Mouse (Mus musculus) hindbrain, embryonic 13.5 days (tissue): ENCODE data around the gene Smg9. TPM values are rescaled to one million over a fixed set of nuclear protein-coding genes. Genes with fewer than 3 reads are reported as not detected.

Source experiments
- ATAC-seq: fragments of 200-750 bp; cut with Nextera tagmentation; 2 replicates; pipeline ENCODE4 v1.8.0; 2017; ENCODE audit warnings: moderate TSS enrichment; ENCODE audit not compliant: low FRiP score
- H3K27ac ChIP-seq: fragments of 300-500 bp; sonication (generic); 2 replicates; pipeline ENCODE4 v1.5.1; 2015; ENCODE audit warnings: inconsistent platforms, mild to moderate bottlenecking, moderate library complexity
- H3K27me3 ChIP-seq: fragments of 300-500 bp; sonication (generic); 2 replicates; pipeline ENCODE4 v1.6.1; 2015; ENCODE audit warnings: mild to moderate bottlenecking, inconsistent platforms
- H3K36me3 ChIP-seq: fragments of 300-500 bp; sonication (generic); 2 replicates; pipeline ENCODE4 v1.6.1; 2015; ENCODE audit warnings: mild to moderate bottlenecking, inconsistent platforms
- H3K4me1 ChIP-seq: fragments of 300-500 bp; sonication (generic); replicated peaks from 2 replicates; pipeline ENCODE4 v1.6.1; 2015; ENCODE audit warnings: inconsistent platforms
- H3K4me2 ChIP-seq: fragments of 300-500 bp; sonication (generic); 2 replicates; pipeline ENCODE4 v1.6.1; 2015; ENCODE audit warnings: inconsistent platforms, mild to moderate bottlenecking, moderate library complexity
- H3K4me3 ChIP-seq: fragments of 300-500 bp; sonication (generic); 2 replicates; pipeline ENCODE4 v1.5.1; 2015; ENCODE audit warnings: mild to moderate bottlenecking, inconsistent platforms
- H3K9ac ChIP-seq: fragments of 300-500 bp; sonication (generic); 2 replicates; pipeline ENCODE4 v1.6.1; 2015; ENCODE audit warnings: mild to moderate bottlenecking, inconsistent platforms
- H3K9me3 ChIP-seq: fragments of 300-500 bp; sonication (generic); 2 replicates; pipeline ENCODE4 v1.6.1; 2016; ENCODE audit warnings: inconsistent platforms
- WGBS: fragments of 180-500 bp; shearing (Covaris S2); methylation state at CpG from one replicate; pipeline ENCODE4 v1.1.7; 2015; 5-methylcytosine and 5-hydroxymethylcytosine counted together
- polyA plus RNA-seq: library from polyadenylated mRNA; unstranded; fragments of >200 nt; fragmentation: Nextera tagmentation; extraction: Ambion mirVana; gene quantifications from 2 replicates; pipeline ENCODE4 v1.2.1, GENCODE M21; 2015

Gene Smg9
- polyA plus RNA-seq, 1 experiment from 2014 or later = 31.3 TPM

DNA sequence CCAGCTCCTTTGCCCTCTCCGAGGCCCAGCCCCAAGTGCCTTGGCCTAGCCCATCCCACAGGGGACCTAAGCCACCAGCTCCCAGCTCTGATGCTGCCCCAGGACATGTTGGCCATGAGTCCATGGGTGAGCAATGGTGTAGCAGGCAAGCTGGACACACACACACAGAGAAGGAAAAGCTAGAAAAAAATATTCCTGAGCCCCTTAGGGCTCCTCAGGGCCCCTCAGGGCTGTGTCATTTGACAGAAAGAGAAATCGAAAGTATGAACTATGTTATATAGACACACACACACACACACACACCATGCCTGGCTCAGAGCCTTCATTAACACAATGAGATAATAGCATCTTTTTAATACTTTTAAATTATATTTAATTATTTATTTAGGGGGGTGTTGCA is 19.0 kb upstream of the Smg9 start:
- no peak overlapping the region for H3K27ac ChIP-seq
- H3K27me3 ChIP-seq = peaks cover 25% of the 10 kb centered on the region
- no peak overlapping the region for H3K4me2 ChIP-seq
- no peaks in the 10 kb centered on the region for H3K36me3 ChIP-seq
- no peak for ATAC-seq
- H3K4me1 ChIP-seq = peaks cover 13% of the 10 kb centered on the region
- no peak overlapping the region for H3K9ac ChIP-seq
- H3K4me3 ChIP-seq = no peak overlapping the region
- 77% methylated on average over 2 of the region's 2 CpGs for WGBS
- H3K9me3 ChIP-seq = no peaks in the 10 kb centered on the region

DNA sequence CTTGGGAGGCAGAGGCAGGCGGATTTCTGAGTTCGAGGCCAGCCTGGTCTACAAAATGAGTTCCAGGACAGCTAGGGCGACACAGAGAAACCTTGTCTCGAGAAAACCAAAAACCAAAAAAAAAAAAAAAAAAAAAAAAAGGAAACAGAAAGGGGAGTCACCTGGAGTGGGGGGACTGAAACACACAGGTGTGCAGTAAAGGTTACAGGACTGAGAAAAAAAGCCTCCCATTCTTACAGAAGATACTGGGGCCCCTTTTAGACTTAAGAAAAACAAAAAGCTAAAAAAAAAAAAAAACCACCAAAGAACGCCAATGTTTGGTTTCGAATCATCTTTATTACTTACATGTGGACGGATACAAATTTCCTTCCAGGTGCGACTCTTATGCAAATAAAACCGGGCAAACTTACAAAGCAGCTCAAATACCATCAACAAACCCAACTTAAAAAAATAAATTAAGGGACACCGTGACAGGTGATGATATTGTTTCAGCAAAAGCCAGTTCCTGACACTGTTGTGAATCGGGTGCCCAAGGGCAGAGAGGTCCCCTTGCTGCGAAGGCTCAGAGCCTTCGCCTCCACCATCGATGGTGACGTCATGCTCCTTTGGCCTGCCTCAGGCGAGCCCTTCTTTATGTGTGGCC is 16.6 kb upstream of the Smg9 start:
- H3K4me2 ChIP-seq = no peak overlapping the region

GRCm38 (mm10) chr7:24384070-24384469 is 15.3 kb upstream of the Smg9 start:
- Histone ChIP-seq H3K27ac (no peak overlapping the region), H3K4me1 (no peaks in the 10 kb centered on the region), H3K27me3 (peaks cover 15% of the 10 kb centered on the region; the same call in 1 of the 2 replicates), H3K9me3 (no peaks in the 10 kb centered on the region), H3K9ac (no peak overlapping the region), H3K4me2 (no peak overlapping the region), H3K36me3 (no peaks in the 10 kb centered on the region), H3K4me3 (no peak overlapping the region)
- 72% methylated on average over 6 of the region's 6 CpGs for WGBS
- no peak for ATAC-seq

More for the DNA sequence above, 16.6 kb upstream of the Smg9 start:
- Histone ChIP-seq H3K4me1 (peaks cover 3% of the 10 kb centered on the region; the same call in 1 of the 2 replicates), H3K9me3 (no peaks in the 10 kb centered on the region), H3K4me3 (no peak overlapping the region), H3K9ac (no peak overlapping the region), H3K27ac (no peak overlapping the region), H3K27me3 (peaks cover 12% of the 10 kb centered on the region; the same call in 1 of the 2 replicates), H3K36me3 (no peaks in the 10 kb centered on the region)
- 84% methylated on average over 16 of the region's 16 CpGs for WGBS
- ATAC-seq = no peak

DNA sequence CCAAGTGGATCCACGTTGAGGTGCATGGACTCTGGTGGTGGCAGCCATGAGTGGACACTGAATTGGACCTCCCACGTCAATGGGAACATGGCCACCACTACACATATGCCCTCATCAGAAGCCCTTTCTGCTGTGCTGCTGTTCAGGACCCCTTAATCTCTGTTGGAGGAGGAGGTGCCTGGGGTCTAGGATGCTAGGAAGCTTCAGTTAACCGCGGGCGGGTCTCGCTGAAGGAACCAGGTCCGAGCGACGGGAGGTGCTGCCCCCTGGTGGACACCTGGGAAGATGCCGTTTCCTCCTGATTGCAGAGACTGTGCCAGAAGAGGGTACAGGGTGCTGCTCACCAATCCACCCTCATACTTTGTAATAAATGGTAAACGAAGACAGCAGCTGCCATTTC is 14.6 kb upstream of the Smg9 start:
- peaks cover 4% of the 10 kb centered on the region; the same call in 1 of the 2 replicates for H3K4me1 ChIP-seq
- 0 out of 2 replicates have a peak overlapping the region, but pooled peaks have one; percentile 11 for H3K4me3 ChIP-seq

GRCm38 (mm10) chr7:24387059-24387556 is 12.3 kb upstream of the Smg9 start:
- Histone ChIP-seq H3K27me3 (peaks cover 12% of the 10 kb centered on the region; the same call in 1 of the 2 replicates), H3K9me3 (no peaks in the 10 kb centered on the region), H3K27ac (no peak overlapping the region), H3K4me3 (no peak overlapping the region), H3K4me2 (no peak overlapping the region), H3K9ac (0 out of 2 replicates have a peak overlapping the region, but pooled peaks have one; percentile 39), H3K4me1 (peaks cover 17% of the 10 kb centered on the region), H3K36me3 (no peaks in the 10 kb centered on the region)
- WGBS = 87% methylated on average over 10 of the region's 10 CpGs
- no peak for ATAC-seq

More for the DNA sequence above, 14.6 kb upstream of the Smg9 start:
- Histone ChIP-seq H3K36me3 (no peaks in the 10 kb centered on the region), H3K9me3 (no peaks in the 10 kb centered on the region), H3K9ac (no peak overlapping the region), H3K27me3 (peaks cover 15% of the 10 kb centered on the region; the same call in 1 of the 2 replicates), H3K27ac (no peak overlapping the region), H3K4me2 (peak overlapping the region; percentile 37)
- 9% methylated on average over 11 of the region's 11 CpGs for WGBS
- ATAC-seq = peak; percentile 55; the same call in 1 of the 2 replicates

DNA sequence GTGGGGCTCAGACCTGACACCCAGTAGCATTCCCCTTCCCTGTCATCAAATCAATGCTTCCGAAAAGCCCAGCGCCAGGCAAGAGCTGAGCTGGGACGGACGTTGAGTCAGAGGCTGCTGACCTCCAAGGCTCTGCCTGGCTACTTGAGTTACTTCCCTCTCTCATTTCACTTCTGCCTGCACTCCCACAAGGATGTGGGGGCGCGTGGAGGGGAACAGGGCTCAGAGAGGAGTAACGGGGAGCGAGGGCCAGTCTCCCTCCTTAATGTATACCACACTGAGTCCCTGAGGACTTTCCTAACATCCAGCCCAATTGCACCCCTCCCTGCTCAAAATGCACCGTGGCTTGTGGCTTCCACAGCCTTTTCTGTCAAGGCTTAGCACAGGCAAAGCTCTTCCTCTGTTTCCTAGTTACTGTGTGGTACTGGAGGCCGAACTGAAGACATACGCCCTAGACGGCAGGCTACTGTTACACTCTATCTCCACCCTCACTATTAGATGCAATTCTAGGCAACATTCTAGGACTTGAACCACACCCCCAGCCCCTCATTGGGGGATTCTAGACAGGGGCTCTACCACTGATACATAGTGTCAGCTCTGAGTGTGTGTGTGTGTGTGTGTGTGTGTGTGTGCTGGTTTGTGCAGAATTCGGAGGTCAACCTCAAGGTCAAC is 9.8 kb upstream of the Smg9 start:
- Histone ChIP-seq H3K4me3 (no peak overlapping the region), H3K27ac (no peak overlapping the region), H3K9ac (0 out of 2 replicates have a peak overlapping the region, but pooled peaks have one; percentile 31), H3K4me2 (no peak overlapping the region), H3K36me3 (no peaks in the 10 kb centered on the region), H3K9me3 (no peaks in the 10 kb centered on the region), H3K4me1 (peaks cover 17% of the 10 kb centered on the region), H3K27me3 (peaks cover 3% of the 10 kb centered on the region; the same call in 1 of the 2 replicates)
- no peak for ATAC-seq
- 69% methylated on average over 13 of the region's 13 CpGs for WGBS

DNA sequence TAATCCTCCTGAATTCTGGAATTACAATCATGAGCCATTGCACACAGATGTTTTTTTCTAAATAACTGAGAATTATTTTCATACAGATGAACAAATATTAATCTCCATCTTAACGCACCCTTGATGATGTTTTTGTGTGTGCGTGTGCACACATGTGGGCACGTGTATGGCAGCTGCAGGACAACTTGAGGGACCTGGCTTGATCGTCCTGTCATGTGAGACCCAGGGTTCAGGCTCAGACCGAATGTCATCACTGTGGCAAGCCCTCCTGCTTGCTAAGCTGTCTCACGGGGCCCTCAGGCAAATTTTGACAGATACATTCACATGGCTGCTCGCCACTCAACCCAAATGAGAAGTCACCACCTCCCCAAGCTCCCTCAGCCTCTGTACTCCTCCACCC is 8.9 kb upstream of the Smg9 start:
- no peaks in the 10 kb centered on the region for H3K9me3 ChIP-seq
- H3K4me1 ChIP-seq = peaks cover 17% of the 10 kb centered on the region
- no peaks in the 10 kb centered on the region for H3K36me3 ChIP-seq
- H3K27me3 ChIP-seq = 0 out of 2 replicates have a peak, but pooled peaks cover 3% of the 10 kb centered on the region
- peak; percentile 30; the same call in 1 of the 2 replicates for ATAC-seq
- 0 out of 2 replicates have a peak overlapping the region, but pooled peaks have one; percentile 10 for H3K4me2 ChIP-seq
- no peak overlapping the region for H3K4me3 ChIP-seq
- H3K27ac ChIP-seq = peak overlapping the region; percentile 64; the same call in 1 of the 2 replicates
- 55% methylated on average over 7 of the region's 7 CpGs for WGBS
- H3K9ac ChIP-seq = no peak overlapping the region

- ATAC-seq = peak; percentile 79
- H3K9me3 ChIP-seq = no peaks in the 10 kb centered on the region
- H3K4me3 ChIP-seq = no peak overlapping the region
- H3K4me2 ChIP-seq = peak overlapping the region; percentile 39
- peak overlapping the region; percentile 49 for H3K9ac ChIP-seq
- no peaks in the 10 kb centered on the region for H3K36me3 ChIP-seq
- 0 out of 2 replicates have a peak, but pooled peaks cover 3% of the 10 kb centered on the region for H3K27me3 ChIP-seq
- H3K4me1 ChIP-seq = peaks cover 17% of the 10 kb centered on the region
- 14% methylated on average over 5 of the region's 5 CpGs for WGBS
- H3K27ac ChIP-seq = peak overlapping the region; percentile 84
These were observed 8.3 kb upstream of the Smg9 start for GRCm38 (mm10) chr7:24391077-24391476.

- H3K4me2 ChIP-seq = no peak overlapping the region
- peak overlapping the region; percentile 49; the same call in 1 of the 2 replicates for H3K9ac ChIP-seq
These were observed 7.7 kb upstream of the Smg9 start for GRCm38 (mm10) chr7:24391687-24392086.

DNA sequence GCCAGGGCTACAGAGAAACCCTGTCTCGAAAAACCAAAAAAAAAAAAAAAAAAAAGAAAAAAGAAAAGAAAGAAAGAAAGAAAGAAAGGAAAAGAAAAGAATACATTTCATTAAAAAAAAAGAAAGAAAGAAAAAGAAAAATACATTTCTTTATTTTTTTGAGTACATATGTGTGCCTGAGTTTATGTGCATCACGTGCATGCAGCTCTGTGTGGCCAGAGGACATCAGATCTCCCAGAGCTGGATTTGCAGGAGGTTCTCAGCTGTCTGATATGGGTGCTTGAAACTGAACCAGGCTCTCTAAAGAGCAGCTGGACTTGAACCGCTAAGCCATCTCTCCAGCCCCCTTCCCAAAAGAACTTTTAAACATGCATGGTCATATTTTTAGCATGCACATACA is 5.4 kb upstream of the Smg9 start:
- H3K4me3 ChIP-seq = no peak overlapping the region
- H3K27me3 ChIP-seq = no peaks in the 10 kb centered on the region
- no peak overlapping the region for H3K27ac ChIP-seq
- WGBS = 92% methylated on average over 3 of the region's 3 CpGs
- no peak overlapping the region for H3K9ac ChIP-seq
- H3K36me3 ChIP-seq = no peaks in the 10 kb centered on the region
- ATAC-seq = no peak
- no peak overlapping the region for H3K4me2 ChIP-seq
- peaks cover 17% of the 10 kb centered on the region for H3K4me1 ChIP-seq
- H3K9me3 ChIP-seq = no peaks in the 10 kb centered on the region

More at GRCm38 (mm10) chr7:24391687-24392086, 7.7 kb upstream of the Smg9 start:
- Histone ChIP-seq H3K4me1 (peaks cover 17% of the 10 kb centered on the region), H3K27ac (peak overlapping the region; percentile 84), H3K36me3 (no peaks in the 10 kb centered on the region), H3K4me3 (no peak overlapping the region), H3K27me3 (0 out of 2 replicates have a peak, but pooled peaks cover 3% of the 10 kb centered on the region), H3K9me3 (no peaks in the 10 kb centered on the region)
- ATAC-seq = no peak
- 75% methylated on average over 2 of the region's 2 CpGs for whole genome bisulfite sequencing

- H3K9me3 ChIP-seq = no peaks in the 10 kb centered on the region
- no peaks in the 10 kb centered on the region for H3K36me3 ChIP-seq
- H3K4me2 ChIP-seq = no peak overlapping the region
- peaks cover 15% of the 10 kb centered on the region for H3K4me1 ChIP-seq
- no peak overlapping the region for H3K27ac ChIP-seq
- no peak overlapping the region for H3K4me3 ChIP-seq
- no peak for ATAC-seq
- no peak overlapping the region for H3K9ac ChIP-seq
- WGBS = 88% methylated on average over 15 of the region's 15 CpGs
- H3K27me3 ChIP-seq = no peaks in the 10 kb centered on the region
These were observed 4.8 kb upstream of the Smg9 start for GRCm38 (mm10) chr7:24394475-24395161.

GRCm38 (mm10) chr7:24396832-24397231 is 2.6 kb upstream of the Smg9 start:
- Histone ChIP-seq H3K4me2 (no peak overlapping the region), H3K9me3 (no peaks in the 10 kb centered on the region), H3K9ac (no peak overlapping the region), H3K27me3 (no peaks in the 10 kb centered on the region), H3K27ac (no peak overlapping the region), H3K4me1 (peaks cover 17% of the 10 kb centered on the region), H3K36me3 (peaks cover 4% of the 10 kb centered on the region), H3K4me3 (no peak overlapping the region)
- 86% methylated on average over 11 of the region's 11 CpGs for WGBS
- no peak for ATAC-seq
